Mouse (Mus musculus) gastrocnemius, adult 2 months (tissue): Measurements from ENCODE around the gene Defb7. TPM values are rescaled to one million over a fixed set of nuclear protein-coding genes. Genes with fewer than 3 reads are reported as not detected.

Experiments
- DNase-seq: peaks from one replicate; pipeline ENCODE4 v3.0.0; 2022
- H3K27ac ChIP-seq: fragments of 200-600 bp; 2 replicates; pipeline ENCODE4 v1.8.1; 2022; ENCODE audit warnings: mild to moderate bottlenecking
- H3K4me3 ChIP-seq: fragments of 200-600 bp; 2 replicates; pipeline ENCODE4 v1.8.1; 2022; ENCODE audit warnings: mild to moderate bottlenecking, moderate library complexity
- CTCF ChIP-seq: fragments of 200-600 bp; IDR thresholded peaks from 2 replicates; pipeline ENCODE4 v1.8.1; 2022; ENCODE audit warnings: antibody characterized with exemption, mild to moderate bottlenecking, moderate library complexity
- intact Hi-C: fragments of 180-260 bp; cut with DNase I; formaldehyde crosslinking; loops from one replicate; pipeline ENCODE4 v1.15.1; 2025
- long read RNA-seq, 2 experiments: library from polyadenylated mRNA; stranded (forward); transcript quantifications; one replicate each; pipeline ENCODE4 v2.0.0; 2021
- microRNA-seq: library from miRNA; unstranded; fragments of <30 nt; microRNA quantifications from one replicate; pipeline ENCODE4 v1.2.0, GENCODE M21; 2021
- total RNA-seq, 2 experiments: library from RNA; stranded (reverse); gene quantifications; 2 replicates each; pipeline ENCODE4 v1.2.3; 2021

Defb7 gene
- total RNA-seq, result not detected
- long read RNA-seq, experiment 1, result 0 reads
- long read RNA-seq, experiment 2, result 0 reads

DNA sequence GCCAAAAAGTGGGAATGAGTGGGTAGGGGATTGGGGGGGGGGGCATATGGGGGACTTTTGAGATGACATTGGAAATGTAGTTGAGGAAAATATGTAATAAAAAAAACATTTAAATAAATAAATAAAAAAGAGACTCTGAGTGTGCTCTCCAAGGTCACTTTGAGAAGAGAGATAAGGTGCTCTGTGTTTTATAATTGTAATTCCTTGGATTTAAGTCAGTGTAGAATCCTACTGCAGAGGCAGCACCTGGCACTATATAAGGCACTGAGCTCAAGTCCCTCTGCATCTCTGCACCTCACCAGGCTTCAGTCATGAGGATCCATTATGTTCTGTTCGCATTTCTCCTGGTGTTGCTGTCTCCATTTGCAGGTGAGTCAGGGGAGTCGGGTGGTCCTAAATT is at the start of gene Defb7:
TSS of gene Defb7 (plus strand) at position 301 of the 400 bp plus-strand sequence.
- intact Hi-C loops, result no loop called here
- no peak within 1 kb of the TSS for H3K4me3 ChIP-seq
- H3K27ac ChIP-seq, result no peak within 1 kb of the TSS
- TF ChIP-seq CTCF, result no peak
- DNase-seq, result no peak

DNA sequence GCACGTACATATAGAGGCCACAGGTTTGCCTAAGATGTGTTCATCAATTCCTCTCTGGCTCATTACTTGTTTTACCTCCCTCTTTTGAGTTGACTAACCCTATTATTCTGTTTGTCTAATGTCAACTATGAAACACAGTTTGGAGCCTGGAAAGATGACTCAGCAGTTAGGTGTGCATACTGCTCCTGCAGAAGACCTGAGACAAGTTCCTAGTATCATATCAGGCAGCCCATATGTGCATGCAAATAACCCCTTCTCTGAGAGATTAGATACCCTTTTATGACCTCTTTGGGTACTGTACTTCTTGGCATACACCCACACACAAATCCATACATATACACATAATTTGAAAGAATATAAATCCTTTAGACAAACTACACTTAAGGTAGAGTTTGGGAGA is 48.5 kb upstream of the Defb7 start:
- Histone ChIP-seq H3K27ac (no peak overlapping the region), H3K4me3 (no peak overlapping the region)
- intact Hi-C loops, result no loop called here
- no peak for TF ChIP-seq CTCF
- no peak for DNase-seq

DNA sequence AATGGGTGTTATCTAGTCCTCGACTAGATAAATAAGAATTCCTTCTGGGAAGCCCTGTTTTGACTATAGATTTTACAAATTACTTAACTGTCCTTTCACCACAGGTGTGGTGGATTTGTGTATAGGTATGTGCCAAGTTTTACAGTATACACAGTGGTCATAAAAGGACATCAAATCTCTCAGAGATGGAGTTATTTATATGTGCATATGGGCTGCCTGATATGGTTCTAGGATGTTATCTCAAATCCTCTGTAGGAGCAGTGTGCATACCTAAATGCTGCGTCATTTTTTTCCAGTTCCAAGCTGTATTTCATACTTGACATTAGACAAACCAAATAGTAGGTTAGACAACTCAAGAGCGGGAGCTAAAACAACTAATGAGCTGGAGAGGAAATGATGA is 33.5 kb upstream of the Defb7 start:
- TF ChIP-seq CTCF, result no peak
- Histone ChIP-seq H3K4me3 (no peak overlapping the region), H3K27ac (no peak overlapping the region)
- no peak for DNase-seq
- intact Hi-C loops, result no loop called here

DNA sequence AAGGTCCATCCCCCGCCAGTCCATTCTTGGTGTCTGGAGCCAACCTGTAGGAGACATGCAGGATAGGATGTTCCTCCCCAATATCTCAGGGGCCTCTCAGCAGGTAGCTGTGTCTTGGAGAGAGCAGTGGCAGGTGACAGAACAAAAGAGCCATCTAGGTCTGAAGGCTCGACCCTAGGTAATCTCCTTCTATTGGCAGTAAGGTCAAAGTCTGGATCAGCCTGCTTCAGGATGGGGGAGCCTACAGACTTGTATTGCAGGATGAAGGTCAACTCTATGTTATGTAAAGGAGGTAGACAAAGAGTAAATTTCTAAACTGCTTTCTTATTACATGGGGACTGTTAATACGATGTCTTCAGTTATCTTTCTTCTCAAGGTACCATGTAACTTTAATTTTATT is 25.9 kb upstream of the Defb7 start:
- intact Hi-C loops, result no loop called here
- no peak for TF ChIP-seq CTCF

DNA sequence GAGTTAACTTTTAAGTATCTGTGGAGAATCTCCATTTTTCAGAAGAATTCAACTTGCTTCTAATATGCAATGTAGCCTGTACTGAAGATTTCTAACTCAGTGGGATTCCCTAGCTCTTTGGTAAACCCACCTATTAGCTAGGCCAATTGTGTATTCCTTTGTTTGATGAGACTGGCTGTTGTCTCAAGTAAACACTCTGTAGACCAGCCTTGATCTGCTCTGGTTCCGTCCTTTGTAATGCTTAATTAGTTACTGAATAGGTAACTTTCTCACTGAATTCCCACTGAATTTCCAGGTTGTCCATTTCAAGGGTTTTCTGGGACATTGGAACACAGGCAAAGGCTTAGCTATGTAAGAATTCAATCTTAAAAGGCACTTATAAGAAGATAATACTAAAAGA is 5.6 kb downstream of the Defb7 start:
- no peak for TF ChIP-seq CTCF

More for the DNA sequence above, 25.9 kb upstream of the Defb7 start:
- DNase-seq, result no peak
- no peak overlapping the region for H3K4me3 ChIP-seq
- no peak overlapping the region for H3K27ac ChIP-seq

DNA sequence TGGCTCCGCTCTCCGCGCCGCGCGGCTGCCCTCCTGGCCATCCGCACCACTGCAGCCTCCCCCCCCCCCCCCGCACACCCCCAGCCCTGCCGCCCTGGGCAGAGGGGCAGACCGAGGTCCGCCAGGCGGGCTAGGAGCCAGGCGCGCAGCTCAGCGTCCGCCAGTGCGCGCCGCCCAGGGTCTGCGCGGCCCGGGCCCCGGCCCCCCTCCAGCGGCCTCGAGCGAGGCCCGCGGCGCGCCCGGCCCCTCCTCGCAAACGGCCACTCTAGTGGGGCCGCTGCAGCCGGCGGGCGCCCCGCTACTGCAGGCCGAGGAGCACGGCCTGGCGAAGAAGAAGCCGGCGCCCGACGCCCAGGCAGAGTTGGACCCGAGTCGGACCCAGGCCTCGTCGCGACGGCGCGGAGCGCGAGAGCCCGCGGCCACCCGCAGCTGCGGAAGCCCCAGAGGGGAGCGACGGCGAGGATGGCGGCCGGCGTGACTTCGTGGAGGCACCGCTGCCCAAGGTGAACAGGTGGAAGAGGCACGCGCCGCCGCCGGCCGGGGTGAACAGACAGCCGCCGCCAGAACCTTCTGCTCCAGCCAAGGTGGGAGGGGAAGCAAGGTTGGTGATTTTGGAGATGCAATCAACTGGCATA is 40.4 kb downstream of the Defb7 start:
- intact Hi-C loops, result no loop called here
- Histone ChIP-seq H3K4me3 (peak overlapping the region; percentile 19), H3K27ac (no peak overlapping the region)
- TF ChIP-seq CTCF, result no peak
- DNase-seq, result peak; percentile 16

More for the DNA sequence above, 5.6 kb downstream of the Defb7 start:
- no peak overlapping the region for H3K4me3 ChIP-seq
- H3K27ac ChIP-seq, result no peak overlapping the region
- intact Hi-C loops, result no loop called here
- no peak for DNase-seq

DNA sequence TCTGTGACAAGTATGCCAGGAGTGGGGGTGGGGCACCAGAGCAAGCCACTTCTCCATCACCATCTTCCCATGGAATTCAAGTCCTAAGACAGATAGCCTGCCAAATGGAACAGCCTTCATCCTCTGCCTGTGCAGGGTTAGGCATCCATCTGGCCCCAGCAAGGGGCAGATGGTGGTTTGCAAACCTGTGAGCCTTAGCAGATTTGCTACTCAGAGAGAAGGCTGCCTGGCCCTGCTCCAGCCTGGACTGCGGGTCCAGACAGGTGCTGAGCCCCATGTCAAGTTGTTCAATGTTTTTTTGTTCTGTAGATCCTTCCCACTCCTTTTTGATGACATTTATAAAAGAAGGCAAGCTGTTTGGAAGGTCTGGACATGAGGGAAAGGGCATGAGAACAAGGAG is 45.5 kb downstream of the Defb7 start:
- intact Hi-C loops, result no loop called here
- Histone ChIP-seq H3K27ac (no peak overlapping the region), H3K4me3 (no peak overlapping the region)
- no peak for DNase-seq
- no peak for TF ChIP-seq CTCF

Small RNA genes lying within 50 kb of the gene (microRNA-seq; reads per million reads assigned to microRNA genes)
- gene Gm27288 (not detected), gene Gm27852 (not detected)

Other genes starting within 250 kb of the Defb7 start
- gene Defb5, start 247.5 kb upstream of the Defb7 start, total RNA-seq, result not detected
- not detected for gene Defb3, start 201.7 kb upstream of the Defb7 start, total RNA-seq
- not detected for gene Defb8, start 47.5 kb upstream of the Defb7 start, total RNA-seq
- under 1 TPM in 1 of 2 experiments, not detected in 1; 0.98 TPM for gene 4930467E23Rik, start 234.5 kb downstream of the Defb7 start, total RNA-seq